Mouse (Mus musculus) CH12F3 (cell line): ENCODE results near the gene Themis2.

Source experiments
- in situ Hi-C: fragments of 300-500 bp; cut with MboI; formaldehyde crosslinking; loops from 2 replicates; pipeline ENCODE4 v1.14.3; 2020; ENCODE audit warnings: low sequenced_read_pairs

The Themis2 gene

DNA sequence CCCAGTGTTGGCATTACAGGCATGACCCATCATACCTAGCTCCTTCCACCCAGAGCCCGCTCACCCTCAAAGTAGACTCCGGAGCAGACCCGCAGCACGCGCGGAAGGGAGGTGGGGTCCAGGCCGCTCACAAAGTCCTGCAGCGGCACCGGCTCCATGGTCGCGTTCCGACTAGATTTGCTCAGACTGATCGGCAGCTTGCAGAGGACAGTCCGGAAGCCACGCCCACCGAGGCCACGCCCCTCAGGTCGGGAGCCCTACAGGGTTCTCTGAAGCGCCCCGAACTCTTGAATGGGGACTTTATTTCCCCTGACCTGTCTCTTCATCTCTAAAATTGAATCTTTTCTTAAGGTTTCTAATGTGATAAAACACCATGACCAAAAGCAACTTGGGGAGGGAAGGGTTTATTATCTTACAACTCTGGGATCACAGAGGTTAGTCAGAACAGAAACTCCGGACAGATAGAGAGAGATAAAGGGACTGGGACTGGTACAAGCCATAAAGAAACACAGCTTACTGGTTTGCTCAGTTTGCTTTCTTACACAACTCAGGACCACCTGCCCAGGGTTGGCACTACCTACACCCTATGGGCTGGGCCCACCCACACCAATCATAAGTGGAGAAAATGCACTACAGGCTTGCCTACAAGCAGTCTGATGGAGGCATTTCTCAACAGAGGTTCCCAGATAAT lies at the start of gene Themis2:
Themis2 (minus strand) TSS at position 192 of the 691 bp plus-strand sequence.
- in situ Hi-C loops, result no loop called here

DNA sequence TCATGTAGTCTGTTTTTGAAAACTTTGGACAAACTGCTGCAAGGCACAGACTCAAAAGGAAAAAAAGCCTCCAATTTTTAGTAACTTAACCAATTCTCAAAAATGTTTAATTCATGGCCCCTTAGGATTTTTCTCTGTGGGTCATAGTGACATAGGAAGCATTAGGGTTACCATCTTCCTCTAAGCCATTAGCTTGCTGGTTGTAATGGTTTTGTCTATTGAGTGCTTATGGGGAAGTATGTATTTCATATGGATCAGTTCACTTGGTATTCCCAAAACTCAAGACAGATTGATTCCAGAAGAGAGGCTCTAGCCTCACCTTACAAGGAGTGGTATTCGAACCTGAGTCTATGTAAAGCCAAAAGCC lies 47.5 kb upstream of the Themis2 start:
- in situ Hi-C loops, result no loop called here

DNA sequence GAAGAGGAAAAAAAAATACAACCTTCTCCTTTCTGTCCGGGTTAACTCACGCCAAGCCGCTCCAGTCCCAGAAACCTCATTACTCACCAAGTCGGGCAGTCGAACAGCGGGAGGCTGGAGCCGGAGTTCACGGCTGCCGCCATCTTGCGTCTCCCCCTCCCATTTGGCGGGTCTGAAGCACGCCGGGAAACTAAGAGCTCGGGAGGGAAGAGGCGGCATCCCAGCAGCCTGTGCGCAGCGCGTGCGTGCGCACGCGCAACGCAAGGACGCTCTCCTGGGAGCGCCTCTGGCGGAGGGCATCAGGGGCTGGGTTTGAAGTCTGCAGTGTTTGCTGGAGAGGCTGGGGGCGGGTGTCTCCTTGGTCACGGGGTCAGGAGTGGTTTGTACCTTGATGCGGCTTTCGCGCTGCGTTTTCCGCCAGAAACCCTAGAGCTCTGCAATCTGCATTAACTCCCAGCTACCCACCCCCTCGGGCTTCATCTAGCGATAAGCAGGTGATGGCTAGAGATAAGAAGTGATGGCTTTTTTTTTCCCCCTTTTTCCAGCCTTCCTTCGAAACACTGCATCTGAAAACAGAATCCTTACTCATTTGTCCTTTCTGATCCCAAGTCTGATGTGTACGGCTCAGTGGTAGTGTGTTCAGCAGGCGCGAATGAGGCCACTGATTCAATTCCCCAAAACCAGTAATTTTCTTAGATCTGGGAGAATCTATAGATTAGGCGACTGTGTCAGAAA lies 47.0 kb upstream of the Themis2 start, which contains the start of gene Ppp1r8:
Ppp1r8 (minus strand) TSS at position 200 of the 735 bp plus-strand sequence.
- in situ Hi-C loops, result no loop called here

DNA sequence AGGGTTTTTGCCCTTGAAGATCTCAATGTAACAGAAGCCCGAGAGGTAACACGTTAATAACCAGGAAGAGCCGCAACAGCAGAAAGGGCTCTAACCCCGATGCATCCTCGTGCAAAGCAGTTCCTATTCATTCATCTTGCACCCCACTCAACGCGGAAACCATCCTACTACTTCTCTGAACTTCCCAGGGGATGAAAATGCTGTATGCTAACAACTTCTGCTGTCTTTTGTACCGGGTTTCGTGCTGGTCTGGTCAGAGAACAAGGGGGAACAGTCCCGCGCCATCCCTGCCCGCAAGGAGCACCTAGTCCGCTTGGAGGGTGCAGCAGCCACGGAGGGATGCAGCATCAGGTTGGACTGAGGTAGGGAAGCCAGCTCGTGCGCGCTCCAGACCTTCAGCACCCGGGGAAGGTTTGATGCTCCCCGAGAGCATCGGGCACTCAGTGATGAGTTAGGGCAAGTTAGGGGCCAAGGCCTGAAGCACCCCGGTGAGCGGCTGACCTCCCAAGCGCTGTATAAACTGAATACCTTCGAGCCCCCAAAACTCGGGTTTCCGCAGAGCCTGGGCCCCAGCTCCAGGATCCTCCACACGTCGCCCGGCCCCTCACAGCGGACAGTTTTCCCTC lies 46.2 kb upstream of the Themis2 start:
- in situ Hi-C loops, result no loop called here

DNA sequence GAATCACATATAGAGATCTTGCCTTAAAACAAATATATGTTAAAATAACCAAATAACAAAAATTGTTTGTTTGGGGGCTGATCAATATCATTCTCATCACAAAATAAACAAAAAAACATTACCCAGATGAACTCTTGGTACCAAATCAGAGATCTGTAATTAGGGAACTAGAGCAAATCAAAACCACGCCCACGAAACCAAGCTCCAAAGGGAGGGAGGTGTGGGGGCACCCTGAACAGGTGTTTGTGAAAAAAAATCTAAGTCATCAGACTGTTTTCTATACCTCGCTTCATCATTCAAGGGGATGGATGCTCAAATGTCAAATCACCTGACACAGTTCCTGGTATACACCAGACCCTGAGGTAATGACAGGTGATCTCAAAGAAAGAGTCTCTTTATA lies 45.3 kb upstream of the Themis2 start:
- in situ Hi-C loops, result no loop called here

DNA sequence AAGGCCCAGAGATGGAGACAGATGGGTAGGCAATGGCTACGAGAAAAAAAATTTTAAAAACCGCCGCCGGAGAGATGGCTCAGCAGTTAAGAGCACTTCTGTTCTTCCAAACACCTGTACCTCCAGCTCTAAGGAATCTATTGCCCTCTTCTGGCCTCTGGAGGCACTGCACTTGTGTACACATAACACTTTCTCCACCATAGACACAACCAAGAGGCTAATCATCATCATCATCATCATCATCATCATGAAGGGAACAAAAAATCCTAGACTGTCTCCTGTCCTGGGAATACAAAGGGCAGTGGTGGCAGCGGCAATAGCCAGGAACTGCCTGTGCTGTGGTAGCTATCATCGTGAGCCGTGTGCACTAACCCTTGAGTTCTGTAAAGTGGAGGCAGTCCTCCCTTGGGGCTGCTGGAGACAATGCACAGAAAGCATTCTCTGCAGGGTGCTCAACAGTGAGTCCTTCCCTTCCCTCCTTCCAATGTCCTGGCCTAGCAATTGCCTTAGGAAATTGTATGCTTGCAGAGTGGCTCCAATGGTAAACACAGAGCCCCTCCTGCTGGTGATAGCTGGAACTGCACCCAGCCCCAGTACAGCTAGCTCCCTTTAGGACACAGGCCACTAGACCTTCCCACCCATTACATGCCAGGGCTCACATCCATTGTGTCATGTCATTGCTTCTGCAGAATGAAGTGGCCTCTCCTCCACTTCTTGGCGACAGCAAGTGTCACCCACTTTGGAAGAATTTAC lies 27.6 kb upstream of the Themis2 start:
- in situ Hi-C loops, result loop anchor here (5.0 kb wide), 1 partner anchor 41 kb away; no protein-coding TSS in a partner anchor

DNA sequence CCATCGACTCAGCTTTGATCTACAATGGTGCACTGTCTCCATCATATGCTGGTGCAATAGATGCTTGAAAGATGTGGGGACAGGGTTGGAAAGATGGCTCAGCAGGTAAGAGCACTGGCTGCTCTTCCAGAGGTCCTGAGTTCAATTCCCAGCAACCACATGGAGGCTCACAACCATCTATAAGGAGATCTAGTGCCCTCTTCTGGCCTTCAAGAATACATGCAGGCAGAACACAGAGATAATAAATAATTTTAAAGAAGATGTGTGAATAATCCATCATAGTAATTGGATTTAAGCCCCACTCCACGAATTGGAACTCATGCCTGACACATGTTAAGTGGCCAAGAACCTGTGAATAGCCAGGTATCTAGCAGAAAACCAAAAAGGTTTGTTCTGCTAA lies 22.3 kb upstream of the Themis2 start:
- in situ Hi-C loops, result no loop called here

DNA sequence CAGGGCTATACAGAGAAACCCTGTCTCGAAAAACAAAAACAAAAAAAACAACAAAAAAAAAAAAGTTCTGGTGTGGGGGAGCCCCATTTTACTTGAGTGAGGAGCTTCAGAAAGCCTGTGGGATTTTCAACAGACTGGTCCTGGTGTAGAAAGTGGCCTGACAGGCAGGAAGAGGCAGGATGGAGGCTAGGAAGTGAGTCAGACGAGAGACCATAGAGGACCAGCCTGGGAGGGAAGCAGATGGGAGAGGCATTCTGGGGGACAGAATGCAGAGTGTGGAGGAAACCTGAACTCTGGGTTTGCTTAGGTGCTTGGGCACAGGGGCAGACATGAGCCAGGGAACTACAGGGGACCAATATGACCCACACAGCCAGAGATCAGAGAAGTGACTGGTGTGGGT lies 20.7 kb upstream of the Themis2 start:
- in situ Hi-C loops, result no loop called here

DNA sequence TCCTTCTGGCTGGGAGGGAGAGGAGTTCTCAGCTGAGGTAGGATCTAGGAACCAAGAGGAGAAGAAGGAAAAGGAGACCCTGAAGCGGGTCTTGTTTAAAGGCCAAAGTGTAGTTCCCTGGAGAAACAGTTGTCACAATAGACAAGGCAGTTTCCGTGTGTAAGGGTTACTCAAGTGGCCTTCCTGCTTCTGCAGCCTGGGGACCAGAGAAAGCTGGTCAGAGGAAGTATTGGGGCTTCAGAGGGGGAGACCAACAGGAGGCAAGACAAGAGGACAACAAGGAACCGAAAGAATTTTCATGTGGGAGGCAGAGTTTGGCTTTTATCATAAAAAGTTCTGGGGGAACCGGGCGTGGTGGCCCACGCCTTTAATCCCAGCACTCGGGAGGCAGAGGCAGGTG lies 20.2 kb upstream of the Themis2 start:
- in situ Hi-C loops, result no loop called here

DNA sequence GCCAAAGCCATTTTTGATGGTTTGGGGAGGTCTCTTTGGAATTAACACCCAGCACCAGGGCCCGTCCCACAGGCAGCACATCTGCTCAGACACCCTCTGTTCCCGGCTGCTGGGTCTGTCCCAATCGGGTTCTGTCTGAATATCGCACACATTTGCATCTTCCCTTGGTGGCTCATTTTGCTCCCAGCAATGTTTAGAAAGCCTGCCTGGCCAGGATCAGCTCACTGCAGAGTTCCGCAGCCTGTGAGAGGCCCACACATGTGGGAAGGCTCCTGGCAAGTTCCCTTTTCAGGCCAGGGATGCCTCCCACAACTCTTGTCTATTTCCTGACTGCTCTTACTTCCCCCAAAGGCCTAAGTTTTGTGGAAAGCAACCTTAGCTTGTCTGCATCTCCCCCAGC lies 13.4 kb upstream of the Themis2 start:
- in situ Hi-C loops, result no loop called here

DNA sequence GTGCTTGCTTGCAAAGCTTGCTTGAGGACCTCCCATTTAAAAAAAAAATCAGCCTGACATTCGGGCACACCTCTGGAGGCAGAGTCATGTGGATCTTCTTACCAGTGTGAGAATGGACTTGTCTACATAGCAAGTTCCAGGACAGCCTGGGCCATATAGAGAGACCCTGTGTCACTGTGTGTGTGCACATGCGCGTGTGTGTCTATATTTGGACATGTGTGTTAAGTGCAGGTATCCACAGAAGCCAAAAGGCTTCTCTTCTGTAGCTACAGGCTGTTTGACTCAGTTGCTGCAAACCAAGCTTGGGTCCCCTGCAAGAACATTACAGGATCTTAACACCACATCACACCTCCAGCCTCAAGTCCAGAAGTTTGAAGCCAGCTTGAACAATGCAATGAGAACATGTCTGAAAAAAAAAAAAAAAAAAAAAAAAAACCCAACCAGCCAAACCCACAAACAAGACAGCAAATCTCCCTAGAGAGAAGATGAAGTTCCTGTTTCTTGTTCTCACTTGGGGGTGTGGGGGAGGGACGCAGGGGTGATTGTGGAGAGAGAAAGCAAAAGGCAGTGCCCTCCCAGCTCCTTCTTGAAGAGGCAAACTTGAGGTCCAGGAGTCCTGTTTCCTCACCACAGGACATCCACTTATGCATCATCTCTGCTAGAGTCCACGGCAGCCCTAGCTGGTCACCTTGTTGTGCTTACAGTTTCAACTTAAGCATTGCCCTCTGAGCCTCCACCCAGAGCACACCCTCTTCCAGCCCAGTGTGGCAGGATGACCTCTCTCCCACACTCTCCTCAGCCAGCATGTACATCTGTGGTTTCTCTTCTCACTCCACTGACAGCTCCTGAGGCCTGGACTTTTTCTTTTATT lies 11.8 kb upstream of the Themis2 start:
- in situ Hi-C loops, result no loop called here

DNA sequence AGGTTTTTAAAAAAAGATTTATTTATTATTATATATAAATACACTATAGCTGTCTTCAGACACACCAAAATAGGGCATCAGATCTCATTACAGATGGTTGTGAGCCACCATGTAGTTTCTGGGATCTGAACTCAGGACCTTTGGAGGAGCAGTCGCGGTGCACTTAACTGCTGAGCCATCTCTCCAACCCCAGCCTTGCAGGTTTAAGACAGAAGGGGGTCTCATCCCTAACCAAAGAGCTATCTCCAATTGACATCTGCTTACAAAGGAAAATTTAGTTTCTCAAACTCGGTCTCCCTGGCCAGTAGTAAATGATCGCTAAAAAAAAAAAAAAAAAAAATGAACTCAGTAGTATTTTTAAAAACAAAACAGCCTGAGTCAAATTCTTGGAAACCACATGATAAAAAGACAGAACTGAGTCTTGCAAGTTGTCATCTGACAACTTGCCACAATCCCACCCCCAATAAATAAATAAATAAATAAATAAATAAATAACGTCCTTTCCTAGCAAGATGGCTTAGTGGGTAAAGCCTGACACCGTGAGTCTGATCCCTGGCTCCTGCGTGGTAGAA lies 10.5 kb upstream of the Themis2 start:
- in situ Hi-C loops, result no loop called here

DNA sequence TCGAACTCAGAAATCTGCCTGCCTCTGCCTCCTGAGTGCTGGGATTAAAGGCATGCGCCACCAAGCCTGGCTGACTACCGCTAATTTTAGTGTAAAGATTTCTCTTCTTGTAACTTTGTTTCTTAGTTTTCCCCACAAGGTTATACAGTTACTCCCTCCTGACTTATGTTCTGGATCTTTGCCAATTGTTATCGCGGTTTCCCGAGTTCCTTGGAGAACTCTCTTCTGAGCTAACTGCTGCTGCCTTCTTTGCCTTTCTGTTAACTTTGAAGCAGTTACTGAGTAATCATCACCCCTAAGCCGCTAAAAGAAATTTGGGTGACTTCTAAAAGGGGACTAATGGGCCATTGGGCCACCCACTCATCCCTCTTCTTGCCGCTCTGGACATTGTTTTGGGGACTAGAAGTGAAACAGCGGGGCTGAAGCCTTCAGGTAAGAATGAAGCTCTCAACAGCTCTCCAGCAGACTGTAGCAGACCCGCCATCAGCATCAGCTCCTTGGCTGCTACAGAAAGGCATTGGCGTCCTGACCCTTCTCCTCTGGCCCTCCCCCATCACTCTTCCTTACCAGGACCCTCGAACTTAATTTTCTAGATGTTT lies 9.5 kb upstream of the Themis2 start:
- in situ Hi-C loops, result no loop called here

DNA sequence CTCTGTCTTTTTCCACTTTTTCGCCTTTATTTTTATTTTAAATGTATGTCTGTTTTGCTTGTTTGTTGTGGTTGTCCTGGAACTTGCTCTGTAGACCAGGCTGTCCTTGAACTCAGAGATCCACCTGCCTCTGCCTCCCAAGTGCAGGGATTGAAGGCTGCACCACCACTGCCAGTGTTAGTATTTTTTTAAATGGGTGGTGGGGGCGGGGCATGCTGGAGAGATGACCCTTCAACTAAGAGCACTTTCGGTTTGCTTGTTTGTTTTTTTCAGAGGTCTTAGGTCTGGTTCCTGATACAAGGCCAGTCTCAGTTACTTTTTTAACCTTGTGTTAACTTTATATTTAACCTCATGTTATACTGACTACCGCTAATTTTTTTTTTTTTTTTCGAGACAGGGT lies 9.0 kb upstream of the Themis2 start:
- in situ Hi-C loops, result no loop called here

DNA sequence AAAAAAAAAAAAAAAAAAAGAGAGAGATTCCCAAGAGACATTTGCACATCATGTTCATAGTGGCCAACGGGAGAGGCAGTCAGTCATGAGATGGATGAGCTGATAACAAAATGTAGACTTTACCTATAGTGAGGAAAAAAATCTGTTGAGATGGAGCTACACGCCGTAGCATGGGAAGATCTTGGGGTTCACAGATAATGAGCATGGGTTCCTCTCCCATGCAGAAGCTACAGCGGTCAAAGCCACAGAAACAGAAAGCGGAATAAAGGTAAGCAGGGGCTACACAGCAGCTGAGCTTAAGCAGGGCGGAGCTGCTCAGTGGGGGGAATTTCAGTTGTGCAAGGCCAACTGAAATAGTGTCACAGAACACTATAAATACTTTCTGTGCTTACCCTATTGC lies 8.1 kb upstream of the Themis2 start:
- in situ Hi-C loops, result no loop called here

DNA sequence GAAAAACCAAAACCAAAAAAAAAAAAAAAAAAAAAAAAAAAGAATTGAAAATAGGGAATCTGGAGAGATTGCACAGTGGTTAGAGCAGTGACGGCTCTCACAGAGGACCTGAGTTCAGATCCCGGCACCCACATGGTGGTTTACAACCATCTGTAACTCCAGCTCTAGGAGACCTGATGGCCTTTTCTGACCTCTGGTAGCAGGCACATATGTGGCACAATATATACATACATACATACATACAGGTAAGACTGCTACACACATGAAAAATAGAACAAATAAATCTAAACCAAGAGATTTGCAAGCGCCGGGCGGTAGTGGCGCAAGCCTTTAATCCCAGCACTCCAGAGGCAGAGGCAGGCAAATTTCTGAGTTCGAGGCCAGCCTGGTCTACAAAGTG lies 7.7 kb upstream of the Themis2 start:
- in situ Hi-C loops, result no loop called here

DNA sequence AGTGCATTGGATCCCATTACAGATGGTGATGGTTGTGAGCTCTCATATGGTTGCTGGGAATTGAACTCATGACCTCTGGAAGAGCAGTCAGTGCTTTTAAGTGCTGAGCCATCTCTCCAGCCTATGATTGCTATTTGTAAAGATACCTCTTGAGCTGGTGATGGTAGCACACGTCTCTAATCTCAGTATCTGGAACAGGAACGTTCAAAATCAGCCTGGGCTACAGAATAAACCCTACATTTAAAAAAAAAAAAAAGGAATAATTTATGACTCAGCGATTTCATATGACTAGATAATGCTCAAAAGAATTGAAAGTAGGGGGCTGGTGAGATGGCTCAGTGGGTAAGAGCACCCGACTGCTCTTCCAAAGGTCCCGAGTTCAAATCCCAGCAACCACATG lies 7.0 kb upstream of the Themis2 start:
- in situ Hi-C loops, result no loop called here

DNA sequence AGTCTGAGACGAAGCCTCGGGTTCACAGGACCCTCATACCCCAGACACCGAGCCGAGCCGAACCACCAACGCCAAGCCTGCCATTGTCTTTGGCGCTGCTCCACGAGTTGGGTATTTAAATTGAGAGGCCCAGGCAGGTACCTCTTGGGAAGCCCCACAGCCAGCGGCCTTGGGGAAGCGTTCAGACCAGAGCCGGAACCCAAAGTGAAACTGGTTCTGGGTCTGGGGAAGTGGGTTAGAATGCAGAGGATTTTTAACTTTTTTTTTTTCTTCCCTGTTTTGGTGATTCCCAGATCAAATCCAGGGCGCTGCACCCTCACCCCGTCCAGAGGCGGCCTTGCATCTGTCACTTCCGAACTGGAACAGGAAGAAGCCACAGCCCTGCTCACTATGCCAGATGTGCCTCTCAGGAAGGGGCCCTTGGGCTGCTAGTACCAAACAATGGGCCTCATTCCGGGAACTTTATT lies 6.0 kb upstream of the Themis2 start:
- in situ Hi-C loops, result no loop called here
